Mouse (Mus musculus): ENCODE measurements around the gene St6galnac4. TPM values are rescaled to one million over a fixed set of nuclear protein-coding genes. Genes with fewer than 3 reads are reported as not detected.

Gene St6galnac4
- total and polyA plus RNA-seq, 3 experiments = 16.2 to 25.2 (median 17.8) TPM

GRCm38 (mm10) chr2:32549171-32549570, 37.7 kb upstream of the St6galnac4 start:
- WGBS = 77% methylated on average over 9 of the region's 9 CpGs
- intact Hi-C loops (cut with DNase I) = no loop called here
- Histone ChIP-seq H3K9ac (ENCODE audit: low read depth, low read length) (no peak overlapping the region), H3K27me3 (ENCODE audit: control insufficient read depth, insufficient read depth, low read length) (no peaks in the 10 kb centered on the region), H3K79me2 (replicated peaks; ENCODE audit: control insufficient read depth, insufficient read depth, low read length) (no peaks in the 10 kb centered on the region; the same call in 1 of the 2 replicates), H3K27ac (no peak overlapping the region), H3K36me3 (ENCODE audit: control insufficient read depth, insufficient read depth, low read length) (no peaks in the 10 kb centered on the region), H3K4me3 (no peak overlapping the region), H3K4me1 (ENCODE audit: control insufficient read depth, insufficient read depth, low read length) (peaks cover 34% of the 10 kb centered on the region)
- DNase-seq = no peak
- TF ChIP-seq CTCF (IDR thresholded peaks at IDR 0.05) (no peak), POLR2A (IDR thresholded peaks at IDR 0.05; ENCODE audit: insufficient read depth, low read depth, low read length) (no peak), EP300 (IDR thresholded peaks at IDR 0.05; ENCODE audit: insufficient read depth, low read depth, low read length) (no peak)

GRCm38 (mm10) chr2:32549764-32550163, 37.1 kb upstream of the St6galnac4 start:
- Histone ChIP-seq H3K9ac (ENCODE audit: low read depth, low read length) (no peak overlapping the region), H3K36me3 (ENCODE audit: control insufficient read depth, insufficient read depth, low read length) (no peaks in the 10 kb centered on the region), H3K79me2 (replicated peaks; ENCODE audit: control insufficient read depth, insufficient read depth, low read length) (no peaks in the 10 kb centered on the region; the same call in 1 of the 2 replicates), H3K4me3 (no peak overlapping the region), H3K27me3 (ENCODE audit: control insufficient read depth, insufficient read depth, low read length) (no peaks in the 10 kb centered on the region), H3K4me1 (ENCODE audit: control insufficient read depth, insufficient read depth, low read length) (peaks cover 34% of the 10 kb centered on the region), H3K27ac (0 out of 2 replicates have a peak overlapping the region, but pooled peaks have one; percentile 6)
- WGBS = 5% methylated on average over 6 of the region's 6 CpGs
- intact Hi-C loops (cut with DNase I) = no loop called here
- no peak for TF ChIP-seq EP300 (IDR thresholded peaks at IDR 0.05; ENCODE audit: insufficient read depth, low read depth, low read length)
- TF ChIP-seq CTCF (IDR thresholded peaks at IDR 0.05) = no peak
- TF ChIP-seq POLR2A (IDR thresholded peaks at IDR 0.05; ENCODE audit: insufficient read depth, low read depth, low read length) = no peak
- peak; percentile 87 for DNase-seq

- Histone ChIP-seq H3K4me3 (no peak overlapping the region), H3K36me3 (ENCODE audit: control insufficient read depth, insufficient read depth, low read length) (no peaks in the 10 kb centered on the region), H3K9ac (ENCODE audit: low read depth, low read length) (no peak overlapping the region), H3K79me2 (replicated peaks; ENCODE audit: control insufficient read depth, insufficient read depth, low read length) (no peaks in the 10 kb centered on the region), H3K4me1 (ENCODE audit: control insufficient read depth, insufficient read depth, low read length) (peaks cover 34% of the 10 kb centered on the region), H3K27me3 (ENCODE audit: control insufficient read depth, insufficient read depth, low read length) (no peaks in the 10 kb centered on the region), H3K27ac (no peak overlapping the region)
- no peak for DNase-seq
- intact Hi-C loops (cut with DNase I) = no loop called here
- 88% methylated on average over 5 of the region's 5 CpGs for WGBS
- TF ChIP-seq CTCF (IDR thresholded peaks at IDR 0.05) (no peak), POLR2A (IDR thresholded peaks at IDR 0.05; ENCODE audit: insufficient read depth, low read depth, low read length) (no peak), EP300 (IDR thresholded peaks at IDR 0.05; ENCODE audit: insufficient read depth, low read depth, low read length) (no peak)
Observed at GRCm38 (mm10) chr2:32551236-32551635, 35.7 kb upstream of the St6galnac4 start.

GRCm38 (mm10) chr2:32553592-32554148, 33.2 kb upstream of the St6galnac4 start:
- Histone ChIP-seq H3K79me2 (replicated peaks; ENCODE audit: control insufficient read depth, insufficient read depth, low read length) (no peaks in the 10 kb centered on the region; the same call in 1 of the 2 replicates), H3K36me3 (ENCODE audit: control insufficient read depth, insufficient read depth, low read length) (no peaks in the 10 kb centered on the region), H3K27ac (no peak overlapping the region), H3K4me1 (ENCODE audit: control insufficient read depth, insufficient read depth, low read length) (peaks cover 15% of the 10 kb centered on the region), H3K27me3 (ENCODE audit: control insufficient read depth, insufficient read depth, low read length) (no peaks in the 10 kb centered on the region), H3K9ac (ENCODE audit: low read depth, low read length) (no peak overlapping the region), H3K4me3 (no peak overlapping the region)
- no peak for TF ChIP-seq EP300 (IDR thresholded peaks at IDR 0.05; ENCODE audit: insufficient read depth, low read depth, low read length)
- TF ChIP-seq CTCF (IDR thresholded peaks at IDR 0.05) = no peak
- no peak for TF ChIP-seq POLR2A (IDR thresholded peaks at IDR 0.05; ENCODE audit: insufficient read depth, low read depth, low read length)
- intact Hi-C loops (cut with DNase I) = no loop called here
- DNase-seq = no peak
- 50% methylated on average over 7 of the region's 7 CpGs for WGBS

GRCm38 (mm10) chr2:32555484-32555883, 31.4 kb upstream of the St6galnac4 start:
- intact Hi-C loops (cut with DNase I) = no loop called here
- no peak for DNase-seq
- Histone ChIP-seq H3K79me2 (replicated peaks; ENCODE audit: control insufficient read depth, insufficient read depth, low read length) (no peaks in the 10 kb centered on the region; the same call in 1 of the 2 replicates), H3K36me3 (ENCODE audit: control insufficient read depth, insufficient read depth, low read length) (no peaks in the 10 kb centered on the region), H3K4me1 (ENCODE audit: control insufficient read depth, insufficient read depth, low read length) (peaks cover 1% of the 10 kb centered on the region), H3K27ac (no peak overlapping the region), H3K9ac (ENCODE audit: low read depth, low read length) (no peak overlapping the region), H3K4me3 (no peak overlapping the region), H3K27me3 (ENCODE audit: control insufficient read depth, insufficient read depth, low read length) (no peaks in the 10 kb centered on the region)
- 59% methylated on average over 4 of the region's 4 CpGs for WGBS
- TF ChIP-seq EP300 (IDR thresholded peaks at IDR 0.05; ENCODE audit: insufficient read depth, low read depth, low read length) (no peak), POLR2A (IDR thresholded peaks at IDR 0.05; ENCODE audit: insufficient read depth, low read depth, low read length) (no peak), CTCF (IDR thresholded peaks at IDR 0.05) (no peak)

GRCm38 (mm10) chr2:32556019-32556418, 30.9 kb upstream of the St6galnac4 start:
- Histone ChIP-seq H3K36me3 (ENCODE audit: control insufficient read depth, insufficient read depth, low read length) (no peaks in the 10 kb centered on the region), H3K27ac (no peak overlapping the region), H3K9ac (ENCODE audit: low read depth, low read length) (no peak overlapping the region), H3K4me3 (no peak overlapping the region), H3K27me3 (ENCODE audit: control insufficient read depth, insufficient read depth, low read length) (no peaks in the 10 kb centered on the region), H3K79me2 (replicated peaks; ENCODE audit: control insufficient read depth, insufficient read depth, low read length) (no peaks in the 10 kb centered on the region; the same call in 1 of the 2 replicates), H3K4me1 (ENCODE audit: control insufficient read depth, insufficient read depth, low read length) (peaks cover 1% of the 10 kb centered on the region)
- TF ChIP-seq EP300 (IDR thresholded peaks at IDR 0.05; ENCODE audit: insufficient read depth, low read depth, low read length) (no peak), CTCF (IDR thresholded peaks at IDR 0.05) (no peak), POLR2A (IDR thresholded peaks at IDR 0.05; ENCODE audit: insufficient read depth, low read depth, low read length) (no peak)
- no peak for DNase-seq
- intact Hi-C loops (cut with DNase I) = no loop called here
- 78% methylated on average over 7 of the region's 7 CpGs for WGBS
